Mouse (Mus musculus): ENCODE data around the gene Tcap.

Tcap gene

DNA sequence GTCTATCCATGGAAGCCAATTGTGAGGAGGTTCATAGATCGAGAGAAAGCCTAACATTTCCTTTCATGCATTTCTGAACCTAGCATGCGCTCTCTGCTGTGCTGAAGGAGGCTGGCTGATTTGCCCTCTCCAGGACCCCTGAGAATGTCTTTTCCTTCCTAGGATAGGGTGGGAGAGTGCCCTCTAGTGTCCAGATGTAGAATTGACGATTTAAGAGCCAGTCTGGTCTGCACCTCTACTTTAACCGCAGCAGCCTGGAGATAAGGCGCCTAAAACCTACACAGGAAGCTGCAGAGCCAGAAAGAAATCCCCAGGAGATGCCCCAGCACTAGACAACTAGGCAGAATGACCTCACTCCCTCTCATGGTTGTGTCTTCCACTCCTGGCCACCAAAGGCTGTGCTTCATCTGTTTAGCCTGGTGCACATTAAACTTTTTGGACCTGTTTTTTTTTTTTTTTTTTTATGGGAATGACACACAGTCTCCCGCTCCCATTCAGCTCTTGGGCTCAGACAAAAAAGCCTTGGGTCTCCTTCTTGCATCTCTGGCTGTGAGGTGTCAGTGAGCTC, 27.8 kb upstream of the Tcap start:
- peak; percentile 60 to 68 for DNase-seq

DNA sequence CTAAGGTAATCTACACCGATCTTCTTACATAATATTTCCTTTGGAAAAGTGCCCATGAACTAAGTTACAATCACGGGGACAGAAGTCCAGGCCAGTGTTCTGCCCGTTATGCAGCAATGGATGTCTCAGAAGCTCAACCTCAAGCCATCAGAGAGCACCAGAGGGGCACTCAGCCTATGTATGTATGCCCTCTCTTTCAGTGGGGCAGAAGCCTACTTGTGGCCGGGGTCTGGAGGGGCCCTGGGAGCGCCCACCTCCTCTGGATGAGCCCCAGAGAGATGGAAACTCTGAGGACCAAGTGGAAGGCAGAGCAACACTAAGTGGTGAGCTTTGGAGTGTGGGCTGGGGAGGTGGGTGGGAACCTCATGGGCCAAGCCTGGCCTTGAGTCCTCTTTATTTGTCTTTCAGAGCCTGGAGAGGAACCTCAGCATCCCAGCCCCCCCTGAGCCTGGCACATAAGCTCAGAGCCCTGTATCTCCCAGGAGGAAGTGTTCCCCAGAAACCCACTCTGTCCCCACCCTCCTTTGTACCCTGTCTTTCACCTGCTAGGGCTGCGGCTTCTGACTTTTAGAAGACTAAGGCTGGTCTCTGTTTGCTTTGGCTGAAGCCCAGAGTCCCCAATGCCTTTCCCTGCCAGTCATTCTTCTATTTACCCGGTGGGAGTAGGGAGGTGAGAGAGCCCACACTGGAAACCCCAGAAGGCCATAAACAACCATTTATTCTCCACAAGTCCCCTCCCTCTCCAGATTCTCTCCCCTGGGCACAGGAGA, 26.8 kb upstream of the Tcap start:
- no peak for DNase-seq

DNA sequence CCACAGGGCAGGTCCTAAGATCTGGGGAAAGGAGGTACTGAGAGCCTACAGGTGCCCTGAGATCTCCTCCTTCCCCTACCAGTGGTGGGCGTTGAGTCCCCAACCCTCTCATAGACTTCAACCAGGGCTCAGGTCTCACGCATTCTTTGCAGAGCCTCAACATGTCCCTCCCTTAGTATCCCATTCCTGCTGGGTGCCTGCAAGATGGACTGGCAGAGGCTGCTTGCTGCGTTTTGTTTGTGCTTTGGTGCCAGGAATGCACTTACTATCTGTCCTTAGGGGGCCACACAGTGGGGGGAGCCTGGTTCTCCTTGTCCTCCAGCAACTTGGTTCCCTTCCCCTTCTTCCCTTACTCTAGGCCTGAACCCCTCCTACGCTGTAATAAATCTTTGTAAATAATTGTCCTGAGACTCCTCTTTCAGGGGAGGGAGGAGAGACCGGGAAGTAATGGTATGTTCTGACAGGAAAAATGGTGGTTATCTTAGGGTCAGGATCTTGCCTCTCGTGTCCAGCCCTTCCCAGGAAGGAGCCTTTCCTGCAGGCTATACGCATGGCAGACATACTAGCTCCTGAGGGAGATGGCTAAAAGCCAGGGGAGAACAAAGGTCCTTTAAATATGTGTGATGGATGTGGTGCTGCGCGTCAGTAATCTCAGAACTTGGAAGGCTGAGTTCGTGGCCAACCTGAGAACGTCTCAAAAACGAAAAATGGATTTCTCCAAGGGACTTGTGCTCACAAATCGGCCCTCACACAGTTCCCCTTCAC, 26.0 kb upstream of the Tcap start:
- peak in 1 of 2 experiments; percentile 51 for DNase-seq

DNA sequence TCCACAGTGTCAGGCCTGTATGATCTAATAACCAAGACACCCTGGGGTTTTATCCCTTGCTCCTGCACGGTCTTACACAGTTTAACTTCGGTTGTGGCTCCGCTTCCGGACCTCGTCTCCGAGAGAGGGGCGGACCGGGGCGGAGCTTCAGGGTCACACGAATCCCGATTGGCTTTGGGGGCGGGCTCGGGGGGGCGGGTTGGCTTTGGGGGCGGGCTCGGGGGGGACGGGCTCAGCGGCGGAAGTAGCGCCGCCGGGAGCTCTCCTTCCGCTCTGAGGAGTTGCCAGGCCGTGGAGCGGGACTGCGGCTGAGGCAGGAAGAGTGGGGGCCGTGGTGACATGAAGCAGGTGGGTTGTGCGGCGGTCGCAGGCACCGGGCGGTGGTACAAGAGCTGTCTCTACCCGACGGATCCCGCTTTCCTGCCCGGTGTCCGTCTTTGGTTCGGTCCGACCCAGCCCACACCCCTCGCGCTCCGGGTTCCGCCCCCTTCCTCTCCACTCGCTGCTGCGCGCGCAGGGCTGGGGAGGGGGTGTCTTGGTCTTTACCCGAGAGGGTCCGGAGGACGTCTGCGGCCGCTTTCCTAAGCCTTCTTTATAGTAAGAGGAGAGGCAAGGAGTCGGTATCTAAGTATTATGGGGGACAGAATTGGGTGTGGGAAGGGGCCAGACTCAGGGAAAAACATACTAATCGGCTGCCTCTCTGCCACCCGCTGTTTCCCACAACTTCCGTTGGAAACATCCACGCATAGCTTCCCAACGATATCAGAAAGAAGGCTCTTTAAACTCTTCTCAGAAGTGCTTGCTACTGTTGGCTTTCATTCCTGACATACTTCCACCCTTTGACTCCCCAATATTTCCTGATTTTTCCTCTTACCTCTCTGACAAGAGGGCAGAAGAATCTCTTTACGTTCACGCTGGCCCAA, 25.2 kb upstream of the Tcap start, which contains the start of gene Stard3:
Gene Stard3, plus strand, starts transcription at position 208 of the 923 bp plus-strand sequence.
- peak; percentile 95 to 97 for DNase-seq

DNA sequence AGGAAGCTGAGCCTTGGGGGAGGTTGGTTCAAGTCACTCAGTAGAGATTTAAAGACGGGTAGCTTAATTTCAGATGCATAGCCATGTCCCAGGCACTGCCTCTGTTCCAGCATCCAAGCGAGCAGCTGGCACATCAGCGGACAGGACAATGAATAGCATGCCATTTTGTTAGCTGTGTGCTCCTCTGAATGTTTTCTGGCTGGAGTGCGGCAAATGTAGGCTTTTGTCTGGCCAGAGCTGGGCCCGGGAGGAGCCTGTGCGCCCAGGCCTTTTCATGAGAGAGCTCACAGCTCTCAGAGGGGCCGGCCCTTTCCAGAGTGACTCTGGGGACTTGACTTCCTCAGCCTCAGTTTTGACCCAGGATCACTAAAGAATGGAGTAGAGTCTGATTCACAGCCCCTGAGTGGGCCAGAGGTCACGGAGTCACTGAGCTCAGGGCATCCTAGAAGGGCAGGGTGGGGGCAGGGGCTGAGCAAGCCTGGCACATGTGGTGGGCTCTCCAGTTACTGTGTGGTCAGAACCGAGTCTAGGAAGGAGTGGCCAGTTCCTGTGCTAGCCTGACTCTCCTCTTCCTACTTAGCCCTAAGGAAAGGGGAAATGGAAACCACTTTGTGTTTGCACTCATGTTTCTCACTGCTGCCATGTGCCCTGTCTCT, 22.6 kb upstream of the Tcap start:
- no peak for DNase-seq

DNA sequence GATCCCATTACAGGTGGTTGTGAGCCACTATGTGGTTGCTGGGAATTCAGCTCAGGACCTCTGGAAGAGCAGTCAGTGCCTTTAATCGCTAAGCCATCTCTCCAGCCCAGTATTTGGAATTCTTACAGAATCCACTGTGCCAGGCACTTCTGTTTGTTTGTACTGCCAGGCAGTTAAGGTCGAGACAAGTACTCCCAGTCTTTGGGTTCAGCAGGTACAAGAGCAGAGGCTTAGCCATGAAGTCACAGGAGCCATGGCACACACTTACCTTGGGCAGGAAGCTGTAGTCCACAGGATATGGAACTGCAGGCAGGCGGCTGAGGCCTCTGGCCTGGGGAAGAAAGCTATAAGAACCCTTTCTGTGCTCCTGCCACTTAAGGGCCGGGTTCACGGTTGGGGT, 19.8 kb upstream of the Tcap start:
- DNase-seq: no peak

DNA sequence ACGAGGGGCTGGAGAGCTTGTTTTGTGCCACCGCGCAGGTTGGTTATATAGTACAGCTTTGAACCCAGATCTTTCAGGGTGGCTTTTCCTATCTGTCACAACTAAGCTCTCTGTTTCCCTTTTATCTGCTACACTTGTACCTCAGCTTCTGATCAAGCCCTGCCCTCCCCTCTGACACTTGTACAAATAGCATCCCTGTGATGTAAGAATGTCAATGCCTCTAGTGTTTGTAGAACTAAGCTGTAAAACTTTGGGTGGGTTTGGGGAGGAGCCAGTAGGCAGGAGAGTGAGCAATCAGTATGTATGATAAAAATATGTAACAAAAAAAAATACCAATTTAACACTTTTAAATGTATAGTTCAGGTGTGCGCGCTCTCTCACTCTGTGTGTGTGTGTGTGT, 19.2 kb upstream of the Tcap start:
- DNase-seq: no peak

DNA sequence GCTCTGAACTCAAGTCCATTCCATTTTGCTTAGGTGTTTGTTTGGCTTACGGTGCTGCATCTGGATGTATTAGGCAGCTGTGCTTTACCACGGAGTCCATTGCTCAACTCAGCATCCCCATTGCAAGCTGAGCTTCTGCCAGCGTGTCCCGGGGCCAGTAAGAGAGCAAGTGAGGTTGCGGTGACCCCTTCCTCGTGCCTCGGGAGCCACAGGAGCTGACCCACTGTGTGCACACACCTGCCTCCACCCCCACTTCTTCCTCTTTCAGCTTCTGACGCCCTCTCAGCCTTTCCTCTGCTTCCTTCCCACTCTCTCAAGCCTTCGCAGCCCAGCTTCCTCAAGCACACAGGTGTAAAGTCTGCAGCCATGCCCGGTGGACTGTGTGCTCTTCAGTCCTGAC, 17.3 kb upstream of the Tcap start:
- no peak for DNase-seq

DNA sequence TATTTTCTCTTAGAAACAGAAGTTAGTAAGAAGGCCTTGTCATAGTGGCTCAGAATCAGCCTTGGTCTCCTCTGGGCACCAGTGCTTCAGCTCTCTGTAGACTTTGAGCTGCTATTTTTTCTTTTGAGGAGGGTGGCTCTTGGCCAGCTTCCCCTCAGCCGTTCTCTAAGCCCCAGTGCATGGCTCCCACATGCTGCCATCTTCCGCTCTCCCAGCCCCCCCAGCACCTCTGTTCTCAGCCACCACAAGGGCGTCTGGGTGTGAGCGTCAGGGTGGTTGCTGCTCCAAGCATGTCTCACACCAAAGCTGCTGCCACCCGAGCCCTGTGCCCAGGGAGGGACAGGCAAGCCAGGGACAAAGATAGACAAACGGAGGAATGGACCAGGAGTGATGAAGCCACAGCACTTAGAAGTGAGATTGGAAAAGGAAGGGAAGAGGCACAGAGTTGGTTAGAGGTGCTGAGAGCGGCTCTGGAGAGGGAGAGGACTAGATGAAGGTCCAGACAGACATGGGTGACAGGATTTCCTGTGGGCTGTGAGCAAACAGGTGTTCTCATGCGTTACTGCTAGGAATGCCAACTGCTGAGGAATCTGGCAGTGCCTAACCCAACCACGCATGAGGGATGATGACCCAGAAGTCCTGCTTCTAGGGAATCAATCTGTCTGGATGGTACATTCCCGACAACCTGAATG, 16.3 kb upstream of the Tcap start:
- DNase-seq: peak in 1 of 2 experiments; percentile 31

DNA sequence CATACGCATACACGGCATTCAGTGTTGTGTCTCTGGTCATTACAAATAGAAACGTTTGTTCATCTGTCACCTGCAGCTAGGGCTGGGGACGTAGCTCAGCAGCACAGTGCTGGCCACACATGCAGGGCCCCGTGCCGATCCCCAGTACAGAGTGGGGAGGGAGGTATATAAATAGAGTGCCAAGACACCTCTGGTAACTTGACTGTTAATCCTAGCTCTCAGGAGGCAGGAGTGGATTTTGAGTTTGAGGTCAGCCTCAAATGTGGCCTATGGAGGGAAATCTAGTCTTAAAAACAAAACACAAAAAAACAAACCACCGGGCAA, 15.8 kb upstream of the Tcap start:
- no peak for DNase-seq

DNA sequence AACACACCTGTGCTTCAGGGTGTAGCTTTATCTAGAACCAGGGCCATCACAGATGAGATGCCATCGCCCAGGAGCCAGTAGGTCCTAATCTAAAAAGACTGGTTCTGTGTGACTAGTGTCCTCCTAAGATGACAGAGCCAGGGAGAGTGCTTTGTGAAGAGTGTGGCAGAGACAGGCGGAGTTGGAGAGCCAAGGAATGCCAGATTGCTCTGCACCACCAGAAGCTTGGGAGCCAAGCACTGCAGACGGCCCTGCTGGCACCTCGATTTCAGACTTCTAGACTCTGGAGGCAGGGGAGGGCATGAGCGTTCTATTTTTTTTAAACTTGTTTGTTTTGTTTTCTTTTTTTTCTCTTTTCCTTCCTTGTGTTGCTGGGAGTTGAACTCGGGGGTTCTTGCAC, 14.3 kb upstream of the Tcap start:
- no peak for DNase-seq

DNA sequence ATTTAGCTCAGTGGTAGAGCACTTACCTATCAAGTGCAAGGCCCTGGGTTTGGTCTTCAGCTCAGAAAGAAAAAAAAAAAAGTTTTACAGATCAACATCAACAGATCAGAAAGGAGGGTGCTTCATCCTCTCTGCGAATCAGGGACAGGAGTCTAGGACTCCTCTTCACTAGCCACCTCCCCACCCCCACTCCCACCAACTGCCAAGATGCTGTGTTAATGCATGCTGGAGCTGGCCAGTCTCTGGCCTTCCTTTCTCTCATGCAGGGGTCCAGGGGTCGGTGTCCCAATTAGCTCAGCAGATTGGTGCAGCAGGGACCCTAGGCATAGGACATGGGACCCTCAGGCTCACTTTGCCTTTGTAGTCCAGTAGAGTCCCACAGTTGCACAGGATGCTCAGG, 13.0 kb upstream of the Tcap start:
- no peak for DNase-seq

DNA sequence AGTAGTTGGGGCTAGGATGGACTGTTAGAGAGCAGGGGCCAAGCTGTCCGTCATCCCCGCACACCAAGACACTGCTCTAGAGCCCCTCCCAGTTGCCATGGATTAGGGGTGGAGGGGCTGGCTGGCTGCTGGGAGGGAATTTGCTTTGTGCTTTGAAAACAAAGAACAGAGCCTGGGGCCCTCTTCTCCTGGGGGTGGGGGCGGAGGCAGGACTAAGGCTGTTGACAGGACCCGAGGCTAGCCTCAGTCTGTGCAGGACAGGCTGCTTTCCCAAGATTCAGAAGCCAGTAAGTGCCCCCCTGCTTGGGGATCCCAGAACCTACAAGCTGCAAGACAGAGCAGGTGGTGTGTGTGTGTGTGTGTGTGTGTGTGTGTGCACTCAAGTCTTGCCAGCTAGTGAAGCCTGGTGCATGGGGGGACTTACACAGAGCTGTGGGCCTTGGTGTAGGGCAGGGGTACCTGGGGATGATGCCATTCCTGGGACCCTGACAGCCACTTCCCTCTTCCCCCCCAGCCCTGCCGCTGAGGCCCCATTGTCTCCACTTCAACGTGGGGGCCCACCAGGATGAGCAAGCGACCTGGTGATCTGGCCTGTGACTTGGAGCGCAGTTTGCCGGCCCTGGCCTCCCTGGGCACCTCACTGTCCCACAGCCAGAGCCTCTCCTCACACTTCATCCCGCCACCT, 11.9 kb upstream of the Tcap start:
- no peak for DNase-seq

DNA sequence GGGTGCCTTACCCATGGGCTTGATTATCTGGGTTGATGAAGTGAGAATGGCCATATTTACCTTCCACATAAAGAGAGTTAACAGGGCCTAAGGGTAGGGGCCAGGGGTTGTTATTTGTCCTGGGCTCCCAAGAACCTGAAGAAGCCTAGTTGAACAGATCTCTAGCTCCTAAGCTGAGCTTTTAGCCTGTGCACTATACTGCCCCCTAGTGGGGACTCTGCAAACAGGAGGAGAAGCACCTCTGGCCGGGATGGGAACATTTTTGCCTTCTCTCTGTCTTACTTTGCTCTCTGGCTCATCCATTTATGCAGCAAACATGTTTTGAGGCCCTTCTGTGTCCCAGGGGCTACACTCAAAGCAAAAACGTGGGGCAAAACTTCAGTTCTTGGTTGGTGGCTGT, 11.2 kb upstream of the Tcap start:
- peak; percentile 63 to 84 for DNase-seq

DNA sequence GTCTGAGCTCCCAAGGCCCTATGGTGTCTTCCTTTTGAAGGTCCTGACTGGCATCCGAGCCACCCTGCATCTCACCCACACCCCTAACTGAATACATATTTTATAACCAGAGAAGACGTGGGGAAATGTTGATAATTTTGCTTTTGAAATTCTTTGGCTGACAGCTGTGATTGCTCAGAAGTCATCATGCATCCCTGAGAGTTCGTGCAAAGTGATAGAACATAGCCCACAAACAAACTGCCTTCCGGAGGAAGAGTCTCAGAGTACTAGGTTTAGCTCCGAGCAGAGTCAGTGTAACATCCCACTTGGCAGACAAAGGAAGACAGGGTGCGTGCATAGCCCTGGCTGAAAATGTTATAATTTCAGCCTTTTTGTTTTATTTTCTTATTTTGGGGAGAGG, 10.4 kb upstream of the Tcap start:
- DNase-seq: no peak

DNA sequence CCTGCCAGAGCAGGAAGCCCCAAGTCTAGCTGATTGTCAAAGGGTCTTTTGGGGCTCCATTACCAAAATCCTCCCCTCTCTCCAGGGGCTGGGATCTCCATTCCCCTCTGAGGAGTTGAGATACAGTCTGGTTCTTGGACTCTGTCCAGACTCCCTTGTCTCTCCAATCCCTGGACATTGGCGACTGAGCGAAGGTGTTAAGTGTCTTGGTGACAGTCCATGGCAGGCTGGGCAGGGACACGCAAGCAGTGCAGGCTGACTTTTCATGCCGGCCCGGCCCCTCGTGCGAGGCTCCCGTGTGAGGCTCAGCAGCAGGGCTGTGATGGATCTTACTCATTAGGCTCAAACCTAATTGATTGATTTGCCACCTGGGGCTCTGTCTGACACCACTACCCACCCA, 9.3 kb upstream of the Tcap start:
- DNase-seq: no peak

DNA sequence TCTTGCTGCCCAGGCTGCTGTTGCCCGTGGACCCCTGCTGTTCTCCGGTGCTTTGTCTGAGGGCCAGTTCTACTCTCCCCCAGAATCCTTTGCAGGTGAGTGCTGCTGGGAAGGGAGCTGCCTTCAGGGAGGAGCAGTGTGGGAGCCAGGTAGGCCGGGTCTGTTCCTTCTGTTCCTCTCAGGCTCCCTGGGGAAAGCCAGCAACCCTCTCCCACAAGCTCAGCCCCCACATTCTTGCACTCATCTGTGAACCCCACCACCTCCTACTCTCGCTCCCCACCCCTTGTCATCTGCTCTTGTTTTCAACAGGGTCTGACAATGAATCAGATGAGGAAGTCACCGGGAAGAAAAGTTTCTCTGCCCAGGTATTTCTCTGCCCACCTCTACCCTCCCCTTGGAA, 6.9 kb upstream of the Tcap start:
- DNase-seq: no peak

DNA sequence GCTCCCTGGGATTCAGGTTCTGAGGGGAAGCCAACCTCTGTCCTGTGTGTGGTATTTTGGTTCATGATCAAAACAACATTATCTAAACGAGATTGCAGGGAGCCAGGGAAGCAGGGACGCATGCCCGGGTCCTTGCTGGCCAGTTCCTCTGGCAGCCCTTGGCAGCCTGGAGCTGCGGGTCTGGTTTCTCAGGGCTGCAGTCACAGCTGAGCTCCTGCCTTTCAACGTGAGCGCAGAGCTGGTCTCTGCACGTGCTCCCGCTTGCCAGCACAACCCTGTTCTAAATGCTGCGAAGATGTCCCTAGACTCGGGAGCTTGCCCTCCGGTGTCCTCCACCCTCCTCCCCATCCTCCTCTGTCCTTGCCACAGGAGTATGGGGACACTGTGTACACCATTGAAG, 5.8 kb upstream of the Tcap start:
- DNase-seq: no peak

DNA sequence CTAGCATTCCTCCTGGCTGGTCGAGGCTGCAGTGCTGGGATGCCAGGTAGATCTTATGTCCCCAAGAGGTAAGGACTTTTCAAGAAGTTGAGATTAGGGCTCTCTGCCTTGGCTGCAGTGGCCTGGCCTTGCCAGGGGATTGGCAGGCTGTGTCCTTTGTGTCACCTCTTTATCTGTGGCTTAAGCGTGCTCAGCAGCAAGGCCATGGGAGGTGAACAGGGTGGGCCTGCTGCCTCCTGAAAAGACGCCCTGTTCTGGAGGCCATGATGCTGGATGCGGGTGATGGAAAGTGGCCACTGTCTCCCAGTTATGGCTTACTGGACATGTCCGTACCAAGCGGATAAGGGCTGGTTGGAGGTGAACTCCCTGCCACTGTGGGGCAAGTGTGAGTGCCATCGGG, 4.2 kb upstream of the Tcap start:
- no peak for DNase-seq

DNA sequence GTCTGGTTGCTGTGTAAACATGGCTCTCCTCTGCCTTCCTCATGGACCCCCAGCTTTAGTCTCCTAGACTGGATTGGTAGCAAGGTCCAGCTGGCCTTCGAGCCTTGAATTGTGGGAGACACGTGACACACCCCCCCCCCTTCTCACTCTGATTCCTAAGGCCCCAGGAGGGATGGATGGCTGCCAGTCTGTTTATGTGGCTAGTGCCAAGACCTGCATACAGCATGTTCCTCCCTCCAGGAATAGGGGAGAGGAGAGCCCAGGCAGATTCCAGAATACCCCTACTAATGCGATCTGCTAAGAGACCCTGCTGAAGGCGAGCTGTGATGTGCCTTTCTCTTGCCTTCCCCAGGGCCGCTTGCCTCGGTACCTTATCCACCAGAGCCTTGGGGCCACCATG, 3.5 kb upstream of the Tcap start:
- DNase-seq: peak; percentile 68 to 72

DNA sequence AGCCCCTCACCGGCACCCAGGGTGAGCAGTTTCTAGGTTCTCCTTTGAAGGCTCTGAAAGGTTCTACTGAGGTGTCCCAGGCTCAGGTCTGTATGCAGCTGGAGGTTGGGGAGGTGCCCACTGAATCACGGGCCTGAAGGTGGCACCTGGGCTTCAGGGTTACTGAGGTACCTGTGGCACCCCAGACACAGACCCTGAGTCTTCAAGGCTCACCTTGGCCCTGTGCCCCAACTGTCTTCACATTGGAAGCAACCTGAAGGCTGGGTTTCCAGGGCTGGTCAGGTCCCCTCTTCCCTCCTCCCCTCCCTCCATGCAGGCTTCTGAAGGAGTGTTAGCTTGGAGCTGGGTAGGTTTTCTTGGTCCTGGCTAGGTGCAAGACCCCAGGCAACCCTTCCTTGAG, 2.0 kb upstream of the Tcap start:
- no peak for DNase-seq
